Mouse (Mus musculus): Measurements from ENCODE around the gene Ccdc3.
"Not testable (repeated sequence)": the region's sequence is repeated elsewhere in the genome, so short reads cannot be mapped to it uniquely, and the experiment has no call there.

Ccdc3 gene

GRCm38 (mm10) chr2:5137500-5138286, at the start of gene Ccdc3:
Ccdc3 (plus strand) TSS chr2:5137776.
- peak in 1 of 2 experiments; percentile 5 for DNase-seq

DNA sequence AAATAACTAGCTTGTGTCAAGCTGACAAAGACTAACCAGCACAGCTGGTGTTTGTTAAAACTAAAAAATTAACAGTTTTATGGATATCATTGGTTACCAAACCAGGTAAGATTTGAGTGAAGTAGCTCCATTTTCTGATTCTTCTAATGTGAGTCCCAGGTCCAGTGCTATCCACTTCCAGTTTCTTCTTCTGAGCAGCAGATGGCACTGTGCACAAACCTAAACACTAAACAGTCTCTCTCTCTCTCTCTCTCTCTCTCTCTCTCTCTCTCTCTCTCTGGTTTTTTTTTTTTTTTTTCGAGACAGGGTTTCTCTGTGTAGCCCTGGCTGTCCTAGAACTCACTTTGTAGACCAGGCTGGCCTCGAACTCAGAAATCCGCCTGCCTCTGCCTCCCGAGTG, 47.2 kb upstream of the Ccdc3 start:
- not testable (repeated sequence) for DNase-seq

- DNase-seq = no peak
Measured at GRCm38 (mm10) chr2:5094876-5095275, 42.7 kb upstream of the Ccdc3 start.

DNA sequence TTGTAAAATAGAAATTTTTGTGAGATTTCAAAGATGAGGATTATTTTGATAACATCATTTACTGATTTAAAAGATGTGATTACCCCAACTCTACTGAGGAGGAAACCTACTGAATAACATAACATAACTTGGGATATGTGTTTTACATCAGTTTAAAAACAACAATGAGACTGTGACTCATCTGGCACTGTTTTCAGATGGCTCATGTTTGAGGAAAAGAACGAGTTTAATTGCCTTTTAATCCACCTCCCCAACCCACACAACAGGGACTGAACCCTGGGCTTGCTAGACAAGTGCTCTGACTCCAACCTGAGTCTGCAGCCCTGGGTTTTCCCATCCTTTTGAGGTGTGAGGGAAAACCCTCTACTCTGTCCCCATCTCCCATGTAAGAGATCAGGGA, 42.3 kb upstream of the Ccdc3 start:
- no peak for DNase-seq

- peak in 1 of 2 experiments; percentile 5 for DNase-seq
Measured at GRCm38 (mm10) chr2:5097786-5098445, 39.7 kb upstream of the Ccdc3 start.

DNA sequence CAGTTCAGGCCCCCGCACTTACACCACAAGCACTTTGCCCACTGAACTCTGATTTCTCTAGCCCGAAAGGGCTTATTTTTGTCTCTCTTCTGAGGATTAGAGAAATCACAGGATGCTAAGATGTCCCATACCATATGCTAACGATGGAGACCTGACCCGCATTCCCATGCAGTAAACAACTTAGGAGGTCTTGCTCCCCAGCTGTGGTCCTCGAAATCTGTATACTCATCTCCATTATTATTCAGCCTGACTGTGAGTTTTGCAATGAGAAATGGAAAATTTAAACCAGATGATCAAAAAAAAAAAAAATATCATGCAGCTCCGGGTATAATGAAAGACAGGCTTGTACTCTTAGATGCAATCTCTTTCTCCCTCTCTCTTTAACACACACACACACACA, 38.4 kb upstream of the Ccdc3 start:
- no peak for DNase-seq

DNA sequence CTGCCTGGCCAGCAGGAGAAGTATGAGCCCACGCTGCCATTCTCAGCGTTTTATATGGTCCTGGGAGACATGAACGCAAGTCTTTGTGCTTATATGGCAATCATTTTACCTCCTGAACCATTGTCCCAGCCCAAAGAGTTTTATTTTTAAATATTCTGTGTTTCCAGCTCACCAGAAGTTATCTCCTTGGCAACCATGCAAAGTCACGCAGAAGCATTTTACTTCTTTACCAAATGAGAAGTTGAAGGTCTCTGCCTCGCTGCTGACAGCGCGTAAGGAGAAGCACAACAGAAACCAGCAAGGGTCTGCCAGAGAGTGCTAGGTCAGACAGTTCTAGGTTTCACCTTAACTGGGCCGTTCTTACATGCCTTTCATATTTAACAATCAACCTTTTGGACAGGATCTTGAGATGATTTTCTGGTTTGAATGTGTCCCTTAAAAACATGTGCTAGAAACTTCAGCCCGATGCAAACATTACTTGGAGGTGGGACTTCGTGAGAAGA, 35.8 kb upstream of the Ccdc3 start:
- DNase-seq = no peak

DNA sequence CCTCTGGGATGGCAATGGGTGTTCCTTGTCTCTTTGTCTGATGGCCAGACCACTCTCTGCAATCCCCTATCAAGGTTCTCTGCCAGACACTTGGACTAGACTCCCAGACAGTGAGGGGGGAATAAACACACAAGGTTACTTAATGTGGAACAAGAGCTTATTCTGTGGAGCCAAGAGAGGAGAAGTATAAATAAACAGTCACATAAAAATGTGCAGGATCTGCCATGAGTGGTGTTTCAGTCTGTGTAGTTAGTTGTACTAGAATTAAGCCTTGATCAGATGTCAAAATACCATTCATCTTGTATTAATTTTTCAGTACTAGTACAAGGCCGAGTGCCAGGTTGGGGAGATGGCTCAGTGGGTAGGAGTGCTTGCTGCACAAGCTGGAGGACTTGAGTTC, 34.7 kb upstream of the Ccdc3 start:
- DNase-seq = no peak

- DNase-seq = no peak
Measured at GRCm38 (mm10) chr2:5112785-5113291, 24.7 kb upstream of the Ccdc3 start.

GRCm38 (mm10) chr2:5114386-5114785, 23.2 kb upstream of the Ccdc3 start:
- DNase-seq = no peak

- no peak for DNase-seq
Measured at GRCm38 (mm10) chr2:5116856-5117532, 20.6 kb upstream of the Ccdc3 start.

- DNase-seq = no peak
Measured at GRCm38 (mm10) chr2:5125506-5125905, 12.1 kb upstream of the Ccdc3 start.

- DNase-seq = no peak
Measured at GRCm38 (mm10) chr2:5127369-5127768, 10.2 kb upstream of the Ccdc3 start.

GRCm38 (mm10) chr2:5129099-5129498, 8.5 kb upstream of the Ccdc3 start:
- DNase-seq = no peak

DNA sequence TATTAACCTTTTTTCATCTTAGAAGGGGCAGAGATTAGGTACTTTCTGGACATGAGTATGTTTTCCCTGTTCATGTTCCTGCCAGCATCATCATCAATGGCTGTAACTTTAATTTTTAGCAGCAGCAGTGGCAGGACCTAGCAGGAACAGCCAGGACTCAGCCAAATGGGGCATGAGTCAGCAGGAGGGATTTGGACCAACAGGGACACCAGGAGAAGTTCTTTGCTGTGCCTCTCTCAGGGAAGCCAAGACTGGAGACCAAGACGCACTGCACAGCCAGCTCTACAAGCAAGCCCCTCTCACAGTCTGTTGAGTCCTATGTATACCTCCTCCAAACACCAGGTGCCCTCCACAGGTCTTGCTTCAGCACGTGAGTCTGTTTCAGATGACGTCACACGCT, 5.5 kb upstream of the Ccdc3 start:
- no peak for DNase-seq

- no peak for DNase-seq
Measured at GRCm38 (mm10) chr2:5134959-5135743, 2.4 kb upstream of the Ccdc3 start.

DNA sequence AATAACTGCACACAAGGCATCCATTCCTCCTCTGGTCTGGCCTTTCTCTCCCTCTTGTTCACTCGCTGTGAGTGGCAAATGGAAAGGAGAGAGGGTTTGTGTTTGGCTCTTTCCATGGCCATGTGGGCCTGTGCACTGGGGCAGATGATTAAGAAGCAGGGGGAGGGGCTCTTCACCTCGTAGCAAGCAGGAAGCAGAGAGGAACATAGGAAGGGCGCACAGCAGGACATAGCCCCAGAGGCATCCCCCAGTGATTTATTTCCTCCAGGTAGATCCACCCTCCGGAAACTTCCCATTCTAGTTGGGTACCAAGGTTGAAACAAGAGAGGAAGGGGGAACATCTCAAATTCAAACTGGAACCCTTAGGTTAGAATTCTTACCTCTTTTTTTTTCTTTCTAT, 2.4 kb downstream of the Ccdc3 start:
- no peak for DNase-seq

- DNase-seq = no peak
Measured at GRCm38 (mm10) chr2:5144446-5144845, 6.9 kb downstream of the Ccdc3 start.

GRCm38 (mm10) chr2:5147907-5148306, 10.3 kb downstream of the Ccdc3 start:
- no peak for DNase-seq

- no peak for DNase-seq
Measured at GRCm38 (mm10) chr2:5154711-5155110, 17.1 kb downstream of the Ccdc3 start.

DNA sequence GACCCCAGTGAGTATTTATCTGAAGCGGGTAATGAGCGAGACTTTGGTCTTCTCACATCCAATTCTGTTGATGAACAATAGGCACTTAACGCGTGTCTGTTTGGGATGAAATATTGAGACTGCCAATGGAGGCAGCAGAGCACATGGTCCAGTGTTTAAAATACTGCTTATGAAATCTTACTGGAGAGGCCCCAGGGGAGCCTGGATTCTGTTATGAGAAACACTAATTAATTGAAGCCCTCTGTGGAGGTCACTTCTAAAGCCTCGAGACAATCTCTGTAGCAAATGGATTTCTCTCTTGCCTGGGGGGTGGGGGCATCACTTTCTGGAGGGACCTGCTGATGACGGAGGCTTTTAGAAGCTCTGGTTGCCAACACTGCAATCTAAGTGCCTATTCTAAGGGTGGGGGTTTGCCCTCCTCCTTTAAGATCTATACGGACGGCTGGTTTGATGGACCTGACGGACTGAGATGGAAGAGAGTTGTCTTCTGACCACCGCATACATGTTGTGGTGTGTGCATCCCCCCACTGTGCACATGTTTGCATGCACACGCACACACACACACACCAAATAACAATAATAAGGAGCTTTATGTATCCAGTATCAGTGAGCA, 22.8 kb downstream of the Ccdc3 start:
- no peak for DNase-seq
